Mouse (Mus musculus) liver, embryonic 12.5 days (tissue): Measurements from ENCODE around the gene Carns1. TPM values are rescaled to one million over a fixed set of nuclear protein-coding genes. Genes with fewer than 3 reads are reported as not detected.
A peak's percentile ranks its signal among the peaks of the same experiment; 100 is the strongest.

Experiments used
- ATAC-seq: fragments of 200-750 bp; cut with Nextera tagmentation; 2 replicates; pipeline ENCODE4 v1.8.0; 2017; ENCODE audit warnings: moderate number of reproducible peaks, mild to moderate bottlenecking, moderate library complexity
- H3K27ac ChIP-seq: fragments of 300-500 bp; sonication (generic); 2 replicates; pipeline ENCODE4 v1.5.1; 2016; ENCODE audit warnings: mild to moderate bottlenecking
- H3K27me3 ChIP-seq: fragments of 300-500 bp; sonication (generic); replicated peaks from 2 replicates; pipeline ENCODE4 v1.6.1; 2016; ENCODE audit warnings: mild to moderate bottlenecking, moderate library complexity
- H3K36me3 ChIP-seq: fragments of 300-500 bp; sonication (generic); 2 replicates; pipeline ENCODE4 v1.6.1; 2016; ENCODE audit warnings: mild to moderate bottlenecking, moderate library complexity
- H3K4me1 ChIP-seq: fragments of 300-500 bp; sonication (generic); 2 replicates; pipeline ENCODE4 v1.6.1; 2016
- H3K4me2 ChIP-seq: fragments of 300-500 bp; sonication (generic); 2 replicates; pipeline ENCODE4 v1.6.1; 2016; ENCODE audit warnings: mild to moderate bottlenecking, moderate library complexity
- H3K4me3 ChIP-seq: fragments of 300-500 bp; sonication (generic); 2 replicates; pipeline ENCODE4 v1.5.1; 2016; ENCODE audit warnings: mild to moderate bottlenecking, moderate library complexity
- H3K9ac ChIP-seq: fragments of 300-500 bp; sonication (generic); 2 replicates; pipeline ENCODE4 v1.6.1; 2016; ENCODE audit warnings: mild to moderate bottlenecking, moderate library complexity
- H3K9me3 ChIP-seq: fragments of 300-500 bp; sonication (generic); replicated peaks from 2 replicates; pipeline ENCODE4 v1.6.1; 2016; ENCODE audit warnings: mild to moderate bottlenecking, moderate library complexity
- WGBS: fragments of 180-500 bp; shearing (Covaris S2); methylation state at CpG from one replicate; pipeline ENCODE4 v1.1.7; 2016; ENCODE audit not compliant: insufficient replicate concordance; 5-methylcytosine and 5-hydroxymethylcytosine counted together
- polyA plus RNA-seq: library from polyadenylated mRNA; unstranded; fragments of >200 nt; fragmentation: Nextera tagmentation; extraction: Ambion mirVana; gene quantifications from 2 replicates; pipeline ENCODE4 v1.2.1, GENCODE M21; 2016

The Carns1 gene
- polyA plus RNA-seq, 1 experiment from 2014 or later = 1.3 TPM

DNA sequence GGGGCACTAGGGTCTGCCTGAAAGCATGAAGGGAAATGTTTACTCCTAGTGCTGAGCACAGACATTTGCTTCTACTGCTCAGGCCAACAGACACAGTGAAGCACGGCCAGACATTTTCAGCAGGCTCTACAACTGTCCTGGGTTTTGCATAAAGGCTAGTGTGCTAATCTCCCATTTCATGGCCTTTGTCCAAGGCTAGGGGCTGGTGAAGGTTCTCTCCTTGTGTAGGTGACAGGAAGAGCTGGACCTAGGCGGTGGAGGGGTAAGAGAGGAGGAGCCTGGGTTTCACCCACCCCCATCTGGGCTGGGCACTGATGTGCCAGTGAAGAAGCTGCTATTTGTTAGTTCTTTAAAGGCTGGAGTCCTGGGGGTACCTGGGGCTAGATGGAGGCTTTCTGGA, 10.6 kb downstream of the Carns1 start:
- peaks cover 60% of the 10 kb centered on the region for H3K4me1 ChIP-seq
- no peaks in the 10 kb centered on the region for H3K9me3 ChIP-seq
- peaks cover 20% of the 10 kb centered on the region for H3K36me3 ChIP-seq
- peak overlapping the region; percentile 63; the same call in 1 of the 2 replicates for H3K27ac ChIP-seq
- H3K9ac ChIP-seq = 0 out of 2 replicates have a peak overlapping the region, but pooled peaks have one; percentile 32
- H3K4me3 ChIP-seq = no peak overlapping the region
- WGBS = 67% methylated on average over 2 of the region's 2 CpGs
- no peaks in the 10 kb centered on the region for H3K27me3 ChIP-seq
- no peak for ATAC-seq
- no peak overlapping the region for H3K4me2 ChIP-seq

DNA sequence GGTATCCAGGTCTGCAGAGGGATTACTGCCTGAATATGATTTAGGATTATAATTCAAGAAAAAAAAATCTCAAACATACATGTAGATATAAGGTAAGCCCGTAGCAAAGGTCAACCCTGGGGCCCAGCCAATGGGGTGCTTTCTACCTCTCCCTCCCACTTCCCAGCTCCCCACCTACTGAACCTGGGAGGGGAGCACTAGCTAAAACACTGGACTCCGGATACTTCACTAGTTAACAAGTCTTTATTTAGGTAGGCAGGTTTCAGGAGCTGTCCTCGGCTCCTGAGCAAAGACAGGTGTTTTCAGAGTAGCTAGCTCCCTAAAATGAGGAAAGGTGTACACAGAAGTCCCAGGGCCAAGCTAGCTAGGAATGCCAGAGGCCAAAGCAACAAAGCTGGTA, 11.2 kb downstream of the Carns1 start:
- no peak for ATAC-seq
- Histone ChIP-seq H3K4me3 (peak overlapping the region; percentile 76; the same call in 1 of the 2 replicates), H3K9ac (no peak overlapping the region), H3K9me3 (no peaks in the 10 kb centered on the region), H3K27ac (peak overlapping the region; percentile 73), H3K36me3 (peaks cover 26% of the 10 kb centered on the region), H3K4me2 (peak overlapping the region; percentile 92), H3K4me1 (peaks cover 57% of the 10 kb centered on the region), H3K27me3 (no peaks in the 10 kb centered on the region)
- WGBS = 80% methylated on average over 3 of the region's 3 CpGs

DNA sequence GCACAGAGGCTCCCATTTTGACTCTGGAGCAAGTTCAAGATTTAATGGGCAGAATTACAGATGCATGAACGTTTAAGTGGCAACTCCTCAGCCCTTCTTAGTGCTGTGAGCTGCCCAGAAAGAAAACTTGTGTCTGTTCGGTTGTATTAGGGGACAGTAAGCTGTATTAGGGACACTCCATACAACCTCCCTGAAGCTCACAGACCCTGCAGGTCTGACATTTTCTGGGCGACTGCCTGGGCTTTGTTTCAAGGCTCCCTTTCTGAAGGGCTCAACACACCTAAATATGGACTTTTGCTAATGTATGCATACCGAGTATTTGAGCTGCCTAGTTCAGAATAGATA, 11.8 kb downstream of the Carns1 start:
- Histone ChIP-seq H3K9me3 (no peaks in the 10 kb centered on the region), H3K36me3 (peaks cover 32% of the 10 kb centered on the region), H3K4me2 (peak overlapping the region; percentile 92), H3K9ac (peak overlapping the region; percentile 77), H3K4me1 (peaks cover 51% of the 10 kb centered on the region), H3K4me3 (peak overlapping the region; percentile 76), H3K27me3 (no peaks in the 10 kb centered on the region), H3K27ac (peak overlapping the region; percentile 73)
- WGBS = 28% methylated on average over 4 of the region's 4 CpGs
- peak; percentile 25; the same call in 1 of the 2 replicates for ATAC-seq

DNA sequence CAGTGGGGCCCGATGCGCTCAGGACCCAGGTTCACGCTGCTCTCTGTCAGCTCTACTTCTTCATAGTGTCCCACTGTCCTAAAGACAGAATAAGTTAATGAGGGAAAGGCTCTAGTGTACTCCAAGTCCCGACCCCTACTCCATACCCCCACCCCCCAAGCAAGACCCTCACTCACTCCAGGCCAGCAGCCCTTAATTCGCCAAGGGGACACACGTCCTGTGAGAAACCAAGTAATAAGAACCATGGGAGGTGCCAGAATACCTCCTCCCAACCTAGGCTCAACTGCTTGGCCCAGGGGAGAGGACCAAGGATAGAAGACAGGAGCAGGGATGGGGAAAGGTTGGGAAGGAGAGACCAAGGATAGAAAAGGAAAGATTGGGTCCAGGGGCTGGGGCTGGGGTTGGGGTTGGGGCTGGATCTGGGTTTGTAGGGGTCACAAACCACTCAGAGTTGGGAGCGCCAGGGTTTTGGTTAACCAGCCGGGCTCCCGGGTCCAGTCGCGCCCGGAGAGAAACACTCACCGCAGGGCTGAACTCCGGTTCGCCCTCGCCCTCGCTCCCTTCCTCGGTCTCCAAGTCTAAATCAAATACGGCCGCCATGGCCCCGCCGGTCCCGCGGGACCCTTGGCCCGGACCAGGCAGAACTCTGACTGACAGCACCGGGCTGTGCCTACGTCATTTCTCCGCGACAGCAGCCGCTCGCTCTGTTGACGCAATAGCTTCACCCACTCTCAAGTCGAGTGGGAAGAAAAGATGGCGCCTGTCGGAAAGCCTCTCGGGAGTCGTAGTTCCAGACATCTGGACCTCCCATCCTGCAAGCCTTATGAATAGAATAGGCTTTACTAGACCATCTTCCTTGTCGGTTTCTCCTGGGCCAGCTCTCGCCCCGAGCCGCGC, 12.4 kb downstream of the Carns1 start, which contains the start of gene Rps6kb2:
Rps6kb2 (minus strand) TSS at position 709 of the 897 bp plus-strand sequence.
- H3K4me1 ChIP-seq = peaks cover 48% of the 10 kb centered on the region
- peak within 1 kb of the TSS; percentile 76 for H3K4me3 ChIP-seq
- WGBS = 5% methylated on average over 42 of the region's 42 CpGs
- peak within 1 kb of the TSS; percentile 77 for H3K9ac ChIP-seq
- no peaks in the 10 kb centered on the region for H3K9me3 ChIP-seq
- ATAC-seq = peak; percentile 80
- H3K36me3 ChIP-seq = peaks cover 38% of the 10 kb centered on the region
- no peaks in the 10 kb centered on the region for H3K27me3 ChIP-seq
- peak within 1 kb of the TSS; percentile 73 for H3K27ac ChIP-seq
- peak within 1 kb of the TSS; percentile 92 for H3K4me2 ChIP-seq

DNA sequence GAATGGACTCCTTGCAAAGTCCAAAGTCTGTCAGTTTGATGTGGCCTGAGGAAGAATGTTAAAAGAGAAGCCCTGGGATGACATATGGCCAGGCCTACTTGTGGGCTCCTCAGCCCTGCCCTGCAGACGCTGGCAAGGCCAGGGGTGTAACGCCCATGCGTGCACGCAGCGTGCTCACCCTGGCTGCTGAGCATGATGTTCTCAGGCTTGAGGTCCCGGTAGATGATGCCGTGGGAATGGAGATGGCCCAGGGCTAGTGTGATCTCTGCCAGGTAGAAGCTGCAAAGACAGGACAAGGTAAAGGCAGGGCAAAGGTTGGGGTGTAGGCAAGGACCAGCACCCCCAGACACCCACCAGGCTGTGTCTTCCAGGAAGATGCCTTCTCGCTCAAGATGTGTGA, 16.2 kb downstream of the Carns1 start:
- peaks cover 63% of the 10 kb centered on the region for H3K36me3 ChIP-seq
- WGBS = 87% methylated on average over 8 of the region's 8 CpGs

DNA sequence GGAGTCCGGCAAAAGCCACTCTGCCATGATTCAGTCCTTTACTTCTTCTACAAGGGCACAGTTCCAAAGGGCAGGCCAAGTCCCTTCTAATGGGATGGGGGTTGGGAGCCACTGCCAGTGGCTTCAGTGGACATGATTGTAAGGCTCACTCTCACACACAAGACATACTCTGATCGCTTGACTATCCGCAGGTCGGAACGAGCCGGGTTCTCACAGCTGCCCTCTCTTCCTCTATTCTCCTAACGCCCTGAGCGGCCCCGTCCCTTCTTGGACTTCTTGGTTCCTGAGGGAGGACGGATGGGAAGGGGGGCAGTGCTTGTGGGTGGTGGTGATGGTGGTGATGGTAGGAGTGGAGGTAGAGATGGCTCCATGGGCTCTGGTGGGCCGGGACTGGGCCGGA, 18.5 kb downstream of the Carns1 start:
- Histone ChIP-seq H3K27me3 (no peaks in the 10 kb centered on the region), H3K4me2 (no peak overlapping the region), H3K9ac (no peak overlapping the region), H3K4me1 (peaks cover 34% of the 10 kb centered on the region), H3K36me3 (peaks cover 82% of the 10 kb centered on the region), H3K4me3 (no peak overlapping the region), H3K27ac (no peak overlapping the region; the same call in 1 of the 2 replicates), H3K9me3 (no peaks in the 10 kb centered on the region)
- WGBS = 85% methylated on average over 12 of the region's 12 CpGs
- ATAC-seq = no peak

More for the DNA sequence above, 16.2 kb downstream of the Carns1 start:
- H3K9me3 ChIP-seq = no peaks in the 10 kb centered on the region
- H3K4me2 ChIP-seq = no peak overlapping the region
- peaks cover 41% of the 10 kb centered on the region for H3K4me1 ChIP-seq
- H3K27ac ChIP-seq = no peak overlapping the region
- H3K27me3 ChIP-seq = no peaks in the 10 kb centered on the region
- ATAC-seq = no peak
- no peak overlapping the region for H3K9ac ChIP-seq
- no peak overlapping the region for H3K4me3 ChIP-seq

DNA sequence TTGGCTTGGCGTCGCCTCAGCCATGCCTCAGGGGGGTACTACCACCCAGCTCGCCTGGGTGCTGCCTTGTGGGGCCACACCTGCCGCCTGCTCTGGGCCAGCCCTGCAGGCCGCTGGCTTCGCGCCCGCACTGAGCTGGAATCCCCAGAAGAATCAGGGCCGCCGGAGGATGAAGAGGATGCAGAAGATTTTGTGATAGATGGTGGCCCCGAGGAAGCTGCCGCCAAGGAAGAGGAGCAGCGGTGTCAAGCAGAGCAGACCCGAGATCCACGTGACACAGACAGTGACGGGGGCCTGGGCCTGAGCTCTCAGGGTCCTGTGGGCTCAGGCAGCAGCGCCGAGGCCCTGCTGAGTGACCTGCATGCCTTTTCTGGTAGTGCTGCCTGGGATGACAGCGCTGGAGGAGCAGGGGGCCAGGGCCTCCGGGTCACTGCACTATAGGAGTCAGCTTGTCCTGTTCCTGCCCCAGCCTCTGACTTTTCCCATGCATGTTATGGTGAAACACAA, 19.2 kb downstream of the Carns1 start:
- H3K4me3 ChIP-seq = no peak overlapping the region
- no peaks in the 10 kb centered on the region for H3K9me3 ChIP-seq
- H3K4me2 ChIP-seq = peak overlapping the region; percentile 46
- ATAC-seq = no peak
- H3K4me1 ChIP-seq = peaks cover 35% of the 10 kb centered on the region
- WGBS = 69% methylated on average over 20 of the region's 20 CpGs
- 0 out of 2 replicates have a peak overlapping the region, but pooled peaks have one; percentile 17 for H3K27ac ChIP-seq
- H3K36me3 ChIP-seq = peaks cover 82% of the 10 kb centered on the region
- H3K9ac ChIP-seq = no peak overlapping the region
- H3K27me3 ChIP-seq = no peaks in the 10 kb centered on the region

DNA sequence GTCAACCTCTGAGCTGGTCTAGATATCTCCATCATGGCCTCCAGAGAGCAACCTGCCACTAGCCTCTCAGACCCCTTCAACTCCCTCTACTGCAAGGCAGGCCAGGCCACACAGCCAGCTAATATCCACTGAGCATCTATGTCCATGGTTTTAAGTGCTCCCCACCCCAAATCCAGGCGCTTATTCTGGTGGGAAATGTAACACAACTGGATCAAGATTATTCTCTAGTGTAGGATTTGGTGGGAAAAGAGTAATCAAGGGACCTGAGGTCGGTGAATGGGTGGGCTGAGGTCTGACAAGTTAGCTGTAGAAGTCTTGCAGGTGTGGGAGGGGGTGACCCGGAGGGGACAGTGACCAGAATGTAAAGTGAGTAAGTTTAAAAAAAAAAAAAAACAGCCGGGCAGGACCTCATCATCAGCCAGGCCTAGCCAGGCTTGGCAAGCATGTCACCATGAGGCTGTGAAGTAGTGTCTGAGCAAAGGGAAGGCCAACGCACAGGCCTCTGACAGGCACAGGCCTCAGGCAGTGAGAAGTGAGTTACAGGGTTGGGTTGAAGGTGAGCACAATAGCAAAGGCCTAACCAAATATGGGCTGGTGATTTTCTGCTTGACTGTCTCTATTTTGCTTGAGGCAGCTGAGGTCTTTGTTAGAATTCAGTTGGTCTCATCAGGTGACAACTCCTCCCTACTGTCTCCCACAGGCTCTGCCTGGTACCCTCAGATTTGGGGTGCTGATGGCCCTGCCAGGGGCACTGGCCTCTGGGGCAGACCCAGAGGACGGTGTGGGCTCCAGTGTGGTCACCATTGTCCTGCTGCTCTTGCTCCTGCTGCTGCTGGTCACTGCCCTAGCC, 19.8 kb downstream of the Carns1 start:
- Histone ChIP-seq H3K9ac (peak overlapping the region; percentile 41; the same call in 1 of the 2 replicates), H3K27me3 (no peaks in the 10 kb centered on the region), H3K36me3 (peaks cover 82% of the 10 kb centered on the region), H3K9me3 (no peaks in the 10 kb centered on the region), H3K4me2 (peak overlapping the region; percentile 46), H3K4me1 (peaks cover 35% of the 10 kb centered on the region), H3K27ac (peak overlapping the region; percentile 17; the same call in 1 of the 2 replicates), H3K4me3 (peak overlapping the region; percentile 20)
- WGBS = 53% methylated on average over 6 of the region's 6 CpGs
- no peak for ATAC-seq

DNA sequence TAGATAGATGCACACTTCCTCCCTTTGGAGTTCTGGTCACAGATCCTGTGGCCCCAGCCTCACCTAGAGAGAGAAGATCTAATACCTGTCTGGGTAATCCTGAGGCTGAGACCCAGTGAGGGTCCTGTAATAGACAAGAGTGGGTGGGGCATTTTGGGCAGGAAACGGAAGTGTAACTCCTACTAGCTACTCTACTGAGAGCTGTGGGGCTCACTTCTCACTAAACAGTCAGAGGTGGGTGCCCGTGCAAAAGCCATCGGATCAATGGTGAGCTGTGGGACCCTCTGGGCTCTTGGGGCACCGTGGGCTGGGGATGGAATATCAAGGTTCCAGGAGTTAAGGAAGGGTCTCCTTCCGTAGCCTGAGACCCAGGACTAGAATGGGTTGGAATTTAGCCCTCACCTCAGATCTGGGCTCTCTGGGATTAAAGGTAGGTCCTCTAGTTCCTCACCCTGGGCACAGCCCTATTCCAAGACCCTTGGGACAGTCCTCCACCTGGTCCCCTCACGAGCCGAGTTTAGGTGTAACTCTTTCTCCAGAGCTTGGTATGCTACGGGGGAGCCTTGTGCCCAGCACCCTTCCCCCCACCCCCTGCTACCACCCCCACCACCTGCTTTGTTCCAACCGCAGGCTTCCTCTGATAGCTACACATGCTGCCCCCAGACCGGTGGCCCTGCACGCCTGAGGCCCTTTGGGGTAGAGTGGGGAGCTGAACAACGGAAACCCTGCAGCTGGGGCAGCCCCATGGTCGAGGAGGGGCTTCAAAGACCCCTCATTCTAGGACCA, 20.6 kb downstream of the Carns1 start:
- WGBS = 32% methylated on average over 13 of the region's 13 CpGs
- no peaks in the 10 kb centered on the region for H3K9me3 ChIP-seq
- peak; percentile 22; the same call in 1 of the 2 replicates for ATAC-seq
- H3K4me3 ChIP-seq = peak overlapping the region; percentile 20
- H3K4me2 ChIP-seq = peak overlapping the region; percentile 46
- peak overlapping the region; percentile 41; the same call in 1 of the 2 replicates for H3K9ac ChIP-seq
- no peaks in the 10 kb centered on the region for H3K27me3 ChIP-seq
- peaks cover 42% of the 10 kb centered on the region for H3K4me1 ChIP-seq
- H3K36me3 ChIP-seq = peaks cover 84% of the 10 kb centered on the region
- peak overlapping the region; percentile 8; the same call in 1 of the 2 replicates for H3K27ac ChIP-seq

DNA sequence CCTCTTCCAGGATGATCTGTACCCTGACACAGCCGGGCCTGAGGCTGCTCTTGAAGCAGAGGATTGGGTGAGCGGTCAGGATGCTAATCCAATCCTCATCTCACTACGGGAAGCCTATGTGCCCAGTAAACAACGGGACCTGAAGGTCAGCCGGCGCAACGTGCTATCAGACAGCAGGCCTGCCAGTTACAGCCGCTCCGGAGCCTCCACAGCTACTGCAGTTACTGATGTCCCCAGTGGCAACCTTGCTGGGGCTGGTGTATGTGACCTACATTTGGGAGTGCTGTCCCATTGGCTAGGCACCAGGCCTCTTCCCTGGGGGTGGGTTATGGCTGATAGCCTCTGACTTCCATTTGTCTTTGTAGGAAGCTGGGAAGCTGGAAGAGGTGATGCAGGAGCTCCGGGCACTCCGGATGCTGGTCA, 22.0 kb downstream of the Carns1 start, which contains the start of gene Ptprcap:
Ptprcap (plus strand) TSS at position 373 of the 423 bp plus-strand sequence.
- 76% methylated on average over 11 of the region's 11 CpGs for WGBS
- Histone ChIP-seq H3K36me3 (peaks cover 71% of the 10 kb centered on the region), H3K27ac (peak within 1 kb of the TSS; percentile 8; the same call in 1 of the 2 replicates), H3K4me3 (no peak within 1 kb of the TSS; the same call in 1 of the 2 replicates), H3K4me1 (peaks cover 52% of the 10 kb centered on the region), H3K27me3 (no peaks in the 10 kb centered on the region), H3K9me3 (no peaks in the 10 kb centered on the region), H3K9ac (no peak within 1 kb of the TSS), H3K4me2 (peak within 1 kb of the TSS; percentile 46)
- ATAC-seq = no peak
